ENCODE assay signal across 8 mouse cellular contexts in genomic region chrX:56730828-56731305, GRCm38 (mm10). TPM values are rescaled to one million over a fixed set of nuclear protein-coding genes. Genes with fewer than 3 reads are reported as not detected.
A peak's percentile ranks its signal among the peaks of the same experiment; 100 is the strongest.
DNase-seq lines count a peak whose midpoint lies in the region; ATAC-seq lines count a peak whose summit lies in the region.

No protein-coding gene starts in this region.

- intact Hi-C loops in heart, postnatal 10 days (cut with DNase I), result loop anchor here (5.0 kb wide), 1 partner anchor 79 kb away; no protein-coding TSS in a partner anchor

- no peak for ATAC-seq in heart, embryonic 16.5 days (replicated peaks; ENCODE audit: extremely low read depth, insufficient read depth, low FRiP score)
- ATAC-seq in forebrain, embryonic 13.5 days, result peak; percentile 29
- ATAC-seq in liver, embryonic 15.5 days (ENCODE audit: insufficient read depth), result no peak

- no peak for DNase-seq in heart, postnatal 10 days
- DNase-seq in Muller cell, postnatal 12 days (ENCODE audit: inconsistent ontology term), result peak; percentile 12
- DNase-seq in spleen, postnatal 14 days (ENCODE audit: low spot score in 2 of 2), result no peak
- no peak for DNase-seq in retina, postnatal 1 day
- no peak for DNase-seq in embryo, embryonic 11 days

- peak overlapping the region; percentile 86 for H3K27ac ChIP-seq in heart, embryonic 16.5 days (ENCODE audit: low read length)
- H3K27ac ChIP-seq in forebrain, embryonic 13.5 days, result peak overlapping the region; percentile 79
- H3K27ac ChIP-seq in liver, embryonic 15.5 days (replicated peaks), result no peak overlapping the region

- peak overlapping the region; percentile 75 for H3K9ac ChIP-seq in heart, embryonic 16.5 days (ENCODE audit: low read length)
- H3K9ac ChIP-seq in forebrain, embryonic 13.5 days, result peak overlapping the region; percentile 76
- peak overlapping the region; percentile 37; the same call in 1 of the 2 replicates for H3K9ac ChIP-seq in liver, embryonic 15.5 days

- no peaks in the 10 kb centered on the region for H3K9me3 ChIP-seq in heart, embryonic 16.5 days (replicated peaks; ENCODE audit: control insufficient read depth, low read length)
- H3K9me3 ChIP-seq in forebrain, embryonic 13.5 days (replicated peaks), result no peaks in the 10 kb centered on the region
- H3K9me3 ChIP-seq in liver, embryonic 15.5 days (replicated peaks), result no peaks in the 10 kb centered on the region

- no peaks in the 10 kb centered on the region for H3K27me3 ChIP-seq in heart, embryonic 16.5 days (ENCODE audit: control insufficient read depth, insufficient read depth, low read length)
- H3K27me3 ChIP-seq in forebrain, embryonic 13.5 days, result no peaks in the 10 kb centered on the region
- H3K27me3 ChIP-seq in liver, embryonic 15.5 days, result peaks cover 44% of the 10 kb centered on the region

- peak overlapping the region; percentile 65 for H3K4me3 ChIP-seq in heart, embryonic 16.5 days (ENCODE audit: low read length)
- H3K4me3 ChIP-seq in forebrain, embryonic 13.5 days, result peak overlapping the region; percentile 61
- H3K4me3 ChIP-seq in liver, embryonic 15.5 days (replicated peaks), result peak overlapping the region; percentile 55

- H3K4me1 ChIP-seq in heart, embryonic 16.5 days (ENCODE audit: control insufficient read depth, insufficient read depth, low read length), result peaks cover 2% of the 10 kb centered on the region; the same call in 1 of the 2 replicates
- 0 out of 2 replicates have a peak, but pooled peaks cover 2% of the 10 kb centered on the region for H3K4me1 ChIP-seq in forebrain, embryonic 13.5 days
- H3K4me1 ChIP-seq in liver, embryonic 15.5 days (replicated peaks), result peaks cover 19% of the 10 kb centered on the region

- H3K36me3 ChIP-seq in heart, embryonic 16.5 days (ENCODE audit: control insufficient read depth, insufficient read depth), result no peaks in the 10 kb centered on the region
- H3K36me3 ChIP-seq in forebrain, embryonic 13.5 days (ENCODE audit: poor library complexity, severe bottlenecking), result no peaks in the 10 kb centered on the region
- no peaks in the 10 kb centered on the region for H3K36me3 ChIP-seq in liver, embryonic 15.5 days (replicated peaks)

- peak overlapping the region; percentile 62 for H3K4me2 ChIP-seq in heart, embryonic 16.5 days (ENCODE audit: low read depth, low read length)
- peak overlapping the region; percentile 58 for H3K4me2 ChIP-seq in forebrain, embryonic 13.5 days
- H3K4me2 ChIP-seq in liver, embryonic 15.5 days, result peak overlapping the region; percentile 77

- WGBS in heart, embryonic 16.5 days, result 23% methylated on average over 10 of the region's 10 CpGs
- WGBS in forebrain, embryonic 13.5 days, result 21% methylated on average over 10 of the region's 10 CpGs
- 25% methylated on average over 10 of the region's 10 CpGs for WGBS in liver, embryonic 15.5 days (ENCODE audit: insufficient replicate concordance)

RNA-seq across cellular contexts. Expression of gene Fhl1, which starts 0.7 kb away (rescaled TPM):
- 200 and 213 TPM in 2 replicates for polyA plus RNA-seq in heart, embryonic 16.5 days (2015; fragmentation: Nextera tagmentation; extraction: Ambion mirVana)
- total RNA-seq in heart, postnatal 10 days (2021), result 100 to 1,000 TPM; 137 to 186 TPM
- polyA plus RNA-seq in forebrain, embryonic 13.5 days (2015; fragmentation: Nextera tagmentation; extraction: Ambion mirVana), result 138 and 154 TPM in 2 replicates
- 17.6 and 22.2 TPM in 2 replicates for polyA plus RNA-seq in liver, embryonic 15.5 days (2015; fragmentation: Nextera tagmentation; extraction: Ambion mirVana)
